Mouse (Mus musculus): ENCODE measurements around the gene Bmi1. TPM values are rescaled to one million over a fixed set of nuclear protein-coding genes. Genes with fewer than 3 reads are reported as not detected.

Bmi1 gene
- 15.6 TPM for polyA plus RNA-seq (2012; fragmentation: generic; extraction: Trizol)

DNA sequence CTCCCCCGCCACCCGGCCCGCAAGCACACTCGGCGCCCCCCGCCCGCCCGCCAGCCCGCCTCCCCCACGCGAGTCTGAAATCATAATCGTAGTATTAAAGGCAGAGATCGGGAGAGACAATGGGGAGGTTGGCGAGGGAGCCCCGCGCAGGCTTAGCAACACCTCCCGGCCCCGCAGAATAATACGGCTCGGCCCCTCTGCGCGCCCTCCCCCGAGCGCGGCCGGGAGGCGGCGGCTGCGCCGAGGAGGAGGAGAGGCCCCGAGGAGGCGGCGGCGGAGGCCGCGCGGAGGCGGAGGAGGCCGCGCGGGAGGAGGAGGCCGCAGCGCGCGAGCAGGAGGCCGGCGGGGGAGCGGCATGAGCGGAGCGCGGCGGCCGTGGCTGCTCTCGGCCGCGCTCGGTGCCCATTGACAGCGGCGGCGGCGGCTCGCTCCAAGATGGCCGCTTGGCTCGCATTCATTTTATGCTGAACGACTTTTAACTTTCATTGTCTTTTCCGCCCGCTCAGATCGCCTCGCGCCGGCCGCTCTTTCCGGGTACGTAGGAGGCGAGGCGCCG lies at the start of gene Bmi1:
Bmi1 (plus strand) TSS at position 83 of the 556 bp plus-strand sequence.
- H3K4me3 ChIP-seq, result peak within 1 kb of the TSS; percentile 60
- H3K27me3 ChIP-seq (ENCODE audit: control insufficient read depth, insufficient read depth, insufficient read length), result no peaks in the 10 kb centered on the region
- H3K4me2 ChIP-seq (ENCODE audit: low read depth), result peak within 1 kb of the TSS; percentile 85
- TF ChIP-seq MYOG (IDR thresholded peaks at IDR 0.05; ENCODE audit: control insufficient read depth in 1 of 3, insufficient read depth in 1 of 3, insufficient read length in 2 of 3, low read depth in 2 of 3), result no peak
- TF ChIP-seq POLR2AphosphoS2 (IDR thresholded peaks at IDR 0.05; ENCODE audit: insufficient read length, low read depth), result peak; percentile 48
- TF ChIP-seq SRF (IDR thresholded peaks at IDR 0.05; ENCODE audit: control insufficient read depth, insufficient read length, low read depth), result no peak
- no peak for TF ChIP-seq TCF12 (IDR thresholded peaks at IDR 0.05; ENCODE audit: insufficient read depth, poor library complexity, severe bottlenecking)
- TF ChIP-seq POLR2A (IDR thresholded peaks at IDR 0.05; ENCODE audit: insufficient read length, low read depth), result peak; percentile 48
- TF ChIP-seq USF1 (IDR thresholded peaks at IDR 0.05; ENCODE audit: low read depth), result no peak
- TF ChIP-seq REST (IDR thresholded peaks at IDR 0.05; ENCODE audit: insufficient read depth, insufficient read length), result no peak
- TF ChIP-seq E2F4 (IDR thresholded peaks at IDR 0.05; ENCODE audit: insufficient read depth), result no peak
- TF ChIP-seq MAX (IDR thresholded peaks at IDR 0.05; ENCODE audit: low read depth), result no peak
- no peak for TF ChIP-seq MYOD1 (IDR thresholded peaks at IDR 0.05; ENCODE audit: control insufficient read depth in 1 of 3, insufficient read length in 2 of 3, low read depth in 2 of 3)
- TF ChIP-seq CEBPB (IDR thresholded peaks at IDR 0.05; ENCODE audit: insufficient read depth, poor library complexity, severe bottlenecking), result no peak
- peak within 1 kb of the TSS; percentile 62 for H3ac ChIP-seq (ENCODE audit: control insufficient read depth, insufficient read length)
- H3K79me2 ChIP-seq (ENCODE audit: control insufficient read depth, insufficient read depth), result peaks cover 45% of the 10 kb centered on the region
- peaks cover 3% of the 10 kb centered on the region for H3K36me3 ChIP-seq (ENCODE audit: control insufficient read depth, insufficient read depth)

DNA sequence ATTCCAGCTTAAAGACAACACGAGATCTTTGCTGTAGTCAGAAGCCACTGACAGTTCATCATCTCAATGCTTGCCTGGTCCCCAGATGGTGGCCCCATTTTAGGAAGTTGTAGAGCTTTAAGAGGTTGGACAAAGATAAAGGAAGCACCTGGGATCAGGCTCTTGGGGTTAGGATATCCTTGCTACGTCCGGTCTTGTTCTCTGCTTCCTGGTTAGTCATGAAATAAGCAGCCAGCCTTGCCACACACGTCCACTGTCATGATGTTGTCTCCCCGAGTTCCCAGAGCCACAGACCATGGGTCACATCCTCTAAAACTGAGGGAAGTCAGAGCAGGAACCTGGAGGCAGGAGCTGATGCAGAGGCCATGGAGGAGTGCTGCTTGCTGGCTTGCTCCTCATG lies 46.3 kb upstream of the Bmi1 start:
- Histone ChIP-seq H3K4me2 (ENCODE audit: low read depth) (no peak overlapping the region), H3K27me3 (ENCODE audit: control insufficient read depth, insufficient read depth, insufficient read length) (peaks cover 18% of the 10 kb centered on the region), H3K79me2 (ENCODE audit: control insufficient read depth, insufficient read depth) (no peaks in the 10 kb centered on the region), H3ac (ENCODE audit: control insufficient read depth, insufficient read length) (no peak overlapping the region), H3K36me3 (ENCODE audit: control insufficient read depth, insufficient read depth) (no peaks in the 10 kb centered on the region), H3K4me3 (no peak overlapping the region)
- TF ChIP-seq MYOG (IDR thresholded peaks at IDR 0.05; ENCODE audit: control insufficient read depth in 1 of 3, insufficient read depth in 1 of 3, insufficient read length in 2 of 3, low read depth in 2 of 3) (no peak), E2F4 (IDR thresholded peaks at IDR 0.05; ENCODE audit: insufficient read depth) (no peak), MAX (IDR thresholded peaks at IDR 0.05; ENCODE audit: low read depth) (no peak), USF1 (IDR thresholded peaks at IDR 0.05; ENCODE audit: low read depth) (no peak)

GRCm38 (mm10) chr2:18635052-18635451 lies 41.8 kb upstream of the Bmi1 start:
- TF ChIP-seq TCF12 (IDR thresholded peaks at IDR 0.05; ENCODE audit: insufficient read depth, poor library complexity, severe bottlenecking) (no peak), MYOG (IDR thresholded peaks at IDR 0.05; ENCODE audit: control insufficient read depth in 1 of 3, insufficient read depth in 1 of 3, insufficient read length in 2 of 3, low read depth in 2 of 3) (peak in 1 of 3 experiments; percentile 5), POLR2AphosphoS2 (IDR thresholded peaks at IDR 0.05; ENCODE audit: insufficient read length, low read depth) (no peak), MYOD1 (IDR thresholded peaks at IDR 0.05; ENCODE audit: control insufficient read depth in 1 of 3, insufficient read length in 2 of 3, low read depth in 2 of 3) (no peak), REST (IDR thresholded peaks at IDR 0.05; ENCODE audit: insufficient read depth, insufficient read length) (no peak)
- Histone ChIP-seq H3K36me3 (ENCODE audit: control insufficient read depth, insufficient read depth) (no peaks in the 10 kb centered on the region), H3K79me2 (ENCODE audit: control insufficient read depth, insufficient read depth) (no peaks in the 10 kb centered on the region), H3ac (ENCODE audit: control insufficient read depth, insufficient read length) (no peak overlapping the region), H3K27me3 (ENCODE audit: control insufficient read depth, insufficient read depth, insufficient read length) (peaks cover 5% of the 10 kb centered on the region), H3K4me3 (no peak overlapping the region), H3K4me2 (ENCODE audit: low read depth) (no peak overlapping the region)

DNA sequence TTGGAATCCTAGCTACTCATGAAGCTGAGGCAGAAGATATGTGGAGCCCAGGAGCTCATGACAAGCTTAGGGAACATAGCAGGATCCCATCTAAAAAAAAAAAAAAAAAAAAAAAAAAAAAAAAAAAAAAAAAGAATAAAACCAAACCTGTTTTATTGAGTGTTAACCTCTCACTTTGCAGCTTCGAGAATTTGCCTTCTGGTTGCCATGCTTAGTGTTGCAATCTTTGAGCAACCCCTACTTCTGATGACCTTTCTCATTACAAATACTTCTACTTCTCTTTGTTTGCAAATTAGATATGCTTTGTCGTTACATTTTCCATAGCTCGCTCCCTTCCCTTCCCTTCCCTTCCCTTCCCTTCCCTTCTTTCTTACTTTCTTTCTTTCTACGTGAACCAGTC lies 28.3 kb upstream of the Bmi1 start:
- TF ChIP-seq SRF (IDR thresholded peaks at IDR 0.05; ENCODE audit: control insufficient read depth, insufficient read length, low read depth) (no peak), MAX (IDR thresholded peaks at IDR 0.05; ENCODE audit: low read depth) (no peak), POLR2AphosphoS2 (IDR thresholded peaks at IDR 0.05; ENCODE audit: insufficient read length, low read depth) (no peak), POLR2A (IDR thresholded peaks at IDR 0.05; ENCODE audit: insufficient read length, low read depth) (no peak)
- H3K36me3 ChIP-seq (ENCODE audit: control insufficient read depth, insufficient read depth), result no peaks in the 10 kb centered on the region
- H3K4me2 ChIP-seq (ENCODE audit: low read depth), result no peak overlapping the region
- no peak overlapping the region for H3ac ChIP-seq (ENCODE audit: control insufficient read depth, insufficient read length)
- H3K27me3 ChIP-seq (ENCODE audit: control insufficient read depth, insufficient read depth, insufficient read length), result peaks cover 4% of the 10 kb centered on the region
- H3K4me3 ChIP-seq, result no peak overlapping the region
- no peaks in the 10 kb centered on the region for H3K79me2 ChIP-seq (ENCODE audit: control insufficient read depth, insufficient read depth)

DNA sequence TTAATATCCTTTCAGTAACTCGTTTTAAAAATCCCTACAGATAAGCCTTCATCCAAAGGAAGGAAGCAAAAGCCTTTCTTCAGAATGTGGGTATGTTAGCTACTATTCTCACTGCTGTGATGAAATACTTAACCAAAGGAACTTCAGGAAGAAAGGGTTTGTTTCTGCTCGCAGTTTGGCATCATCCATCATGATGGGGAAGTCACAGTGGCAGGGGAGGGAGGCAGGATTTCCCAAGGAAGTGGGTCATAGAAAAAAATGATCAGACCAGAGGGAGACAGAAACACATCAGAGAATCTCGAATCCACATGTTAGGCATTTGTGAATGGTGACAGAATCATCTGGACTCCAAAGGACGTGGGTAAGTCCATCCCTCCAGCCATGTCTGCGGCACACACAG lies 22.0 kb upstream of the Bmi1 start:
- no peaks in the 10 kb centered on the region for H3K36me3 ChIP-seq (ENCODE audit: control insufficient read depth, insufficient read depth)
- H3ac ChIP-seq (ENCODE audit: control insufficient read depth, insufficient read length), result no peak overlapping the region
- no peak for TF ChIP-seq E2F4 (IDR thresholded peaks at IDR 0.05; ENCODE audit: insufficient read depth)
- TF ChIP-seq TCF3 (IDR thresholded peaks at IDR 0.05; ENCODE audit: insufficient read length, low read depth), result no peak
- TF ChIP-seq MAX (IDR thresholded peaks at IDR 0.05; ENCODE audit: low read depth), result no peak
- TF ChIP-seq REST (IDR thresholded peaks at IDR 0.05; ENCODE audit: insufficient read depth, insufficient read length), result no peak
- no peak for TF ChIP-seq MYOG (IDR thresholded peaks at IDR 0.05; ENCODE audit: control insufficient read depth in 1 of 3, insufficient read depth in 1 of 3, insufficient read length in 2 of 3, low read depth in 2 of 3)
- TF ChIP-seq SRF (IDR thresholded peaks at IDR 0.05; ENCODE audit: control insufficient read depth, insufficient read length, low read depth), result no peak
- no peak for TF ChIP-seq POLR2A (IDR thresholded peaks at IDR 0.05; ENCODE audit: insufficient read length, low read depth)
- no peak for TF ChIP-seq USF1 (IDR thresholded peaks at IDR 0.05; ENCODE audit: low read depth)
- TF ChIP-seq MYOD1 (IDR thresholded peaks at IDR 0.05; ENCODE audit: control insufficient read depth in 1 of 3, insufficient read length in 2 of 3, low read depth in 2 of 3), result no peak
- TF ChIP-seq POLR2AphosphoS2 (IDR thresholded peaks at IDR 0.05; ENCODE audit: insufficient read length, low read depth), result no peak
- TF ChIP-seq TCF12 (IDR thresholded peaks at IDR 0.05; ENCODE audit: insufficient read depth, poor library complexity, severe bottlenecking), result no peak
- no peak for TF ChIP-seq CEBPB (IDR thresholded peaks at IDR 0.05; ENCODE audit: insufficient read depth, poor library complexity, severe bottlenecking)
- H3K4me2 ChIP-seq (ENCODE audit: low read depth), result no peak overlapping the region
- H3K79me2 ChIP-seq (ENCODE audit: control insufficient read depth, insufficient read depth), result no peaks in the 10 kb centered on the region
- peaks cover 3% of the 10 kb centered on the region for H3K27me3 ChIP-seq (ENCODE audit: control insufficient read depth, insufficient read depth, insufficient read length)
- H3K4me3 ChIP-seq, result no peak overlapping the region

Data from myocyte (in vitro differentiated cells).